Mouse (Mus musculus): Measurements from ENCODE around the gene Tspan9.

DNA sequence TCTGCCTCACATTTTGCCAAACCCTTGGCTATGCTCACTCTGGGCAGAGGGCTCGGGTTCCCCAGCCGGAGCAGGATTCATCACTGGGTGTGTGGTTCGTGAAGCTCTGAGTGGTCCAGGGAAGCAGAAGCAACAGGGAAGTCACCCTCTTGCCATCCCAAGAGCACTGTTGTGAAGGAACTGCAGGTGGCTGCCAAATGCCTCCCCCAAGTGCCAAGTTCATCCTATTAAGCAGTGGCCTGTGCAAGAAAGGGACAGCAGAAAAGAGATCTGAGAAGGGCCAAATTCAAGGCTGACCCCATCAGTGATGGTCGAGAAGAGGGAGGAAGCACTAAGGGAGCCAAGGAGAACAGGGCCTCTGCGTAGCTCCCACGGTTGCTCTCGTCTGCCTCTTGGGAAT is 46.9 kb downstream of the Tspan9 start:
- no peak for TF ChIP-seq POLR2A (IDR thresholded peaks at IDR 0.05; ENCODE audit: low read depth, low read length)
- no peak for TF ChIP-seq CTCF (conservative IDR thresholded peaks at IDR 0.05; ENCODE audit: insufficient read depth, insufficient read length, low read depth, low read length)

Measured in kidney, adult 2 months (tissue).